Mouse (Mus musculus): Measurements from ENCODE around the gene Cntn3. TPM values are rescaled to one million over a fixed set of nuclear protein-coding genes. Genes with fewer than 3 reads are reported as not detected.

Cntn3 gene
- total and polyA plus RNA-seq, 3 experiments, result not detected

DNA sequence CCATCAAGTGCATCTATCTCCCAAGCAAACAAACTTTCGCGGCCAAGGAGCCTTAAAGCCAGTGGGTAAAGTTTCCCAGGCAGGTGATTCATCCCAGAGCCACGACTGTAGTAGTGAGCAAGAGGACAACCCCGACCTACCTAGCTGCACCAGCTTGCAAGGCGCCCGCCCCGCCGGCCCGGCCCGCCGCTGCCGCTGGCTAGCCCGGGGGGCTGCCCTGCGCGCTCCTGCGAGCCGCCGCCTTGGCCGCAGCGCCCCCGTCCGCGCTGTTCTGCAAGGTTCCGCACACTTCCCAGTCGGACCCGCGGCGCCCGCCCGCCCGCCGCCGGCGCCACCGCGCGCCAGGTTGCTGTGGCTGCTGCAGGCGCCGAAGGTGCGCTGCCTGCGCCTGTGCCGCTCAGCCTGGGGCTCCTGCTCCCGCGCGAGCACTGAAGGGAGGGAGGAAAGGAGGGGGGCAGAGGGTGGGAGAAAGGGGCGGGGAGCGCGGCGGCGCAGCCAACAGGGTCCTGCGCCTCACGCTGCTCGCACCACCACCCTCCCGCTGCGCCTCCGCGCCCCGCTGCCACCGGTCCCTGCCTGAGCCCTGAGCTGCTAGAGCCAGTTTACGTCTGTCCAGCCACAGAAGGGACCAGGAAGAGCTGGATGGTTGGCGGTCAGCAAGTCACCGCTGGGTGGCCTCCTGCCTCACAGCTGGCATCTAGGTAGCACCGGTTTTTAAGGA is 8.7 kb downstream of the Cntn3 start:
- no peaks in the 10 kb centered on the region for H3K79me2 ChIP-seq (replicated peaks; ENCODE audit: control insufficient read depth, extremely low read depth, insufficient read depth, poor library complexity, severe bottlenecking)
- no peak overlapping the region for H3K9ac ChIP-seq (ENCODE audit: insufficient read depth, low read depth)
- no peak for TF ChIP-seq MAX (IDR thresholded peaks at IDR 0.05; ENCODE audit: low read length)
- no peak for TF ChIP-seq RAD21 (IDR thresholded peaks at IDR 0.05; ENCODE audit: low read depth, low read length)
- no peak overlapping the region for H3K4me2 ChIP-seq (ENCODE audit: insufficient read depth, low read depth, poor library complexity, severe bottlenecking)
- no peak overlapping the region for H3K4me3 ChIP-seq (replicated peaks in 1 of 3; ENCODE audit: low read depth in 2 of 3, low read length in 2 of 3, poor library complexity in 1 of 3)
- H3K27me3 ChIP-seq (replicated peaks), result no peaks in the 10 kb centered on the region
- no peaks in the 10 kb centered on the region for H3K36me3 ChIP-seq (replicated peaks in 1 of 2; ENCODE audit: control insufficient read depth in 1 of 2, insufficient read depth in 1 of 2, low read length in 1 of 2)
- no peak overlapping the region for H3K27ac ChIP-seq (ENCODE audit: insufficient read depth, low read depth)
- dilution Hi-C loops (cut with MboI; ENCODE audit: extremely low pct_ligation_motif_present, extremely low pct_unique_long_range_greater_than_20kb, low sequenced_read_pairs), result no loop called here
- no peaks in the 10 kb centered on the region for H3K4me1 ChIP-seq (ENCODE audit: control insufficient read depth in 1 of 2, insufficient read depth in 2 of 2)
- H3K9me3 ChIP-seq (replicated peaks; ENCODE audit: low read length), result peaks cover 66% of the 10 kb centered on the region
- in situ Hi-C loops (cut with MboI; ENCODE audit: low pct_ligation_motif_present, low pct_unique_long_range_greater_than_20kb, low sequenced_read_pairs), result no loop called here
- no peak for DNase-seq (ENCODE audit: extremely low read depth)

DNA sequence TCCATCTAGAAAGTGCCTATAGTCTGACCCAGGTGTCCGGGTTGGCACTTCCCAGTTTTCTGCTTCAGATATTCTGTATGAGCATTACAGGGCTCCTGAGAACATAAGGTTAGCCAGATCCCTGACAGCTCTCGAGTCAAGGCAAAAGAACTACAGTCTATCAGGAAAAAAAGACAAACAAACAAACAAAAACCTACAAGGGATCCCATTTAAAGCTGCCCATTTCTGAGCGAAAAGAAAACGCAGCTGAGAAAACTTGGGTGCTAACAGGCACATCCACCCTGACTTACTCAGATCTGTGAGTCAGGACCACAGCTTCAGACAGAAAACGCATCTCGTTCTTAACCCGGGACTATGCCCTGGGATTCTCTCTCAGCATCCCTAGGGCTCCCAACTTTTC is 9.5 kb downstream of the Cntn3 start:
- Histone ChIP-seq H3K79me2 (replicated peaks; ENCODE audit: control insufficient read depth, extremely low read depth, insufficient read depth, poor library complexity, severe bottlenecking) (no peaks in the 10 kb centered on the region), H3K9ac (ENCODE audit: insufficient read depth, low read depth) (no peak overlapping the region), H3K4me1 (ENCODE audit: control insufficient read depth in 1 of 2, insufficient read depth in 2 of 2) (no peaks in the 10 kb centered on the region), H3K4me3 (replicated peaks in 1 of 3; ENCODE audit: low read depth in 2 of 3, low read length in 2 of 3, poor library complexity in 1 of 3) (no peak overlapping the region), H3K36me3 (replicated peaks in 1 of 2; ENCODE audit: control insufficient read depth in 1 of 2, insufficient read depth in 1 of 2, low read length in 1 of 2) (no peaks in the 10 kb centered on the region), H3K27me3 (replicated peaks) (no peaks in the 10 kb centered on the region), H3K27ac (ENCODE audit: insufficient read depth, low read depth) (no peak overlapping the region), H3K9me3 (replicated peaks; ENCODE audit: low read length) (peaks cover 65% of the 10 kb centered on the region), H3K4me2 (ENCODE audit: insufficient read depth, low read depth, poor library complexity, severe bottlenecking) (no peak overlapping the region)
- TF ChIP-seq ETS1 (conservative IDR thresholded peaks at IDR 0.05; ENCODE audit: low read depth, low read length) (no peak), BHLHE40 (IDR thresholded peaks at IDR 0.05; ENCODE audit: low read depth, low read length) (no peak)
- in situ Hi-C loops (cut with MboI; ENCODE audit: low pct_ligation_motif_present, low pct_unique_long_range_greater_than_20kb, low sequenced_read_pairs) (no loop called here), dilution Hi-C loops (cut with MboI; ENCODE audit: extremely low pct_ligation_motif_present, extremely low pct_unique_long_range_greater_than_20kb, low sequenced_read_pairs) (no loop called here)
- DNase-seq (ENCODE audit: extremely low read depth), result no peak

DNA sequence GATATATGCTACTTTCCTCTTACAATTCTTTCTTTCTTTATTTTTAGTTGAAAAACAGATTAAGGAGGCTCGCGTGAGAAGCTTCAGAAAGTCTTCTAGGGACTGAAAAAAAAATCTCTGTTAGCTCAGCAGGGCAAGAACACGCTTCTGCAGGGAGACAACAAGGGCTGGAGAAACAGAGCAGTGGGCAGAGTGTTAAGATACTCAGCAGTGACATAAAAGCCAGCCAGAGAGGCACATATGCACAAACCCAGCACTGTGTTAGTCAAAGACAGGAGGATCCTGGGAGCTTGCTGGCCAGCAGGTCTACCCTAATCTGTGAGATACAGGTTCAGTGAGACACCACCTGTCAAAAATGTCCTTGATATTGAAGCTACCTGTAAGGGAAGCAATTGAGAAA is 15.4 kb downstream of the Cntn3 start:
- H3K36me3 ChIP-seq (replicated peaks in 1 of 2; ENCODE audit: control insufficient read depth in 1 of 2, insufficient read depth in 1 of 2, low read length in 1 of 2), result no peaks in the 10 kb centered on the region
- no peak for DNase-seq (ENCODE audit: extremely low read depth)
- no peak overlapping the region for H3K27ac ChIP-seq (ENCODE audit: insufficient read depth, low read depth)
- in situ Hi-C loops (cut with MboI; ENCODE audit: low pct_ligation_motif_present, low pct_unique_long_range_greater_than_20kb, low sequenced_read_pairs) (no loop called here), dilution Hi-C loops (cut with MboI; ENCODE audit: extremely low pct_ligation_motif_present, extremely low pct_unique_long_range_greater_than_20kb, low sequenced_read_pairs) (no loop called here)
- TF ChIP-seq USF2 (conservative IDR thresholded peaks at IDR 0.05; ENCODE audit: low read depth, low read length) (no peak), GABPA (IDR thresholded peaks at IDR 0.05; ENCODE audit: insufficient replicate concordance, low read depth, low read length) (no peak)
- H3K4me3 ChIP-seq (replicated peaks in 1 of 3; ENCODE audit: low read depth in 2 of 3, low read length in 2 of 3, poor library complexity in 1 of 3), result no peak overlapping the region
- H3K79me2 ChIP-seq (replicated peaks; ENCODE audit: control insufficient read depth, extremely low read depth, insufficient read depth, poor library complexity, severe bottlenecking), result no peaks in the 10 kb centered on the region
- H3K27me3 ChIP-seq (replicated peaks), result no peaks in the 10 kb centered on the region
- H3K9me3 ChIP-seq (replicated peaks; ENCODE audit: low read length), result peaks cover 45% of the 10 kb centered on the region
- no peak overlapping the region for H3K9ac ChIP-seq (ENCODE audit: insufficient read depth, low read depth)
- H3K4me1 ChIP-seq (ENCODE audit: control insufficient read depth in 1 of 2, insufficient read depth in 2 of 2), result no peaks in the 10 kb centered on the region
- no peak overlapping the region for H3K4me2 ChIP-seq (ENCODE audit: insufficient read depth, low read depth, poor library complexity, severe bottlenecking)

All from CH12.LX (cell line).